Comparison of ENCODE assay signal across 8 mouse cellular contexts in the genomic region with DNA sequence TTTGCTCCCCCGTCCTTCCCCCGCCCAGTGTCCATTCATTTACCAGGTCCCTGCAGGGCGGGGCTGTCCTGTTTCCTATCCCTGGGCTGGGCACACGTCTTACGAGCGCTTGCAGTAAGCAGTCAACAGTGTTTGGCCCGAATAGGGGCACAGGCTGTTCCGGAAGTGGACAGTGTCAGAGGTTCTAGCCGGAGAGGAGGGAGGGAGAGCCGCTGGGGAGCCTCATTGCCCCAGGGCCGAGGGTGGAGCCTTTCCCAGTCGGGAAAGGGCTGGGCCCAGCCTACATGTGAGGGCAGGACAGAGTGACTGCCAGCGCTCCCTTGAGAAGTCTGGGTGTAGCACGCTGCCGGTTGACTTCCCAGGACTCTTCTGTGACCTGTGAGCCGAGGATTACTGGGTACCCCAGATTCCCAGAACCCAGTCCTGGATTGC. TPM values are rescaled to one million over a fixed set of nuclear protein-coding genes. Genes with fewer than 3 reads are reported as not detected.
A peak's percentile ranks its signal among the peaks of the same experiment; 100 is the strongest.
DNase-seq lines count a peak whose midpoint lies in the region; ATAC-seq and TF ChIP-seq lines count a peak whose summit lies in the region.

TSS of gene Map3k6 (plus strand) at position 329 of the 432 bp plus-strand sequence.

- H3K79me3 ChIP-seq in C2C12 (ENCODE audit: low read depth): no peaks in the 10 kb centered on the region

- H3K4me1 ChIP-seq in erythroblast, embryonic 14.5 days (ENCODE audit: control insufficient read depth): peaks cover 63% of the 10 kb centered on the region
- peaks cover 13% of the 10 kb centered on the region for H3K4me1 ChIP-seq in heart, embryonic 16.5 days (ENCODE audit: control insufficient read depth, insufficient read depth, low read length)
- peaks cover 78% of the 10 kb centered on the region for H3K4me1 ChIP-seq in megakaryocyte, embryonic 14.5 days
- H3K4me1 ChIP-seq in stomach, embryonic 15.5 days: peaks cover 15% of the 10 kb centered on the region; the same call in 1 of the 2 replicates

- no peak for TF ChIP-seq CTCF in C2C12 (IDR thresholded peaks at IDR 0.05; ENCODE audit: control insufficient read depth, insufficient read depth, insufficient read length)

- H3K9ac ChIP-seq in heart, embryonic 16.5 days (ENCODE audit: low read length): peak within 1 kb of the TSS; percentile 68
- peak within 1 kb of the TSS; percentile 60 for H3K9ac ChIP-seq in stomach, embryonic 15.5 days

- H3K36me3 ChIP-seq in C2C12 (ENCODE audit: control insufficient read depth, insufficient read depth): no peaks in the 10 kb centered on the region
- H3K36me3 ChIP-seq in erythroblast, embryonic 14.5 days (ENCODE audit: control insufficient read depth): no peaks in the 10 kb centered on the region
- no peaks in the 10 kb centered on the region for H3K36me3 ChIP-seq in heart, embryonic 16.5 days (ENCODE audit: control insufficient read depth, insufficient read depth)
- H3K36me3 ChIP-seq in megakaryocyte, embryonic 14.5 days (replicated peaks; ENCODE audit: low read length): no peaks in the 10 kb centered on the region
- H3K36me3 ChIP-seq in stomach, embryonic 15.5 days: no peaks in the 10 kb centered on the region

- no peaks in the 10 kb centered on the region for H3K9me3 ChIP-seq in erythroblast, embryonic 14.5 days (ENCODE audit: control insufficient read depth, low read length)
- no peaks in the 10 kb centered on the region for H3K9me3 ChIP-seq in heart, embryonic 16.5 days (replicated peaks; ENCODE audit: control insufficient read depth, low read length)
- H3K9me3 ChIP-seq in megakaryocyte, embryonic 14.5 days: no peaks in the 10 kb centered on the region
- no peaks in the 10 kb centered on the region for H3K9me3 ChIP-seq in stomach, embryonic 15.5 days

- no peaks in the 10 kb centered on the region for H3K27me3 ChIP-seq in C2C12 (ENCODE audit: control insufficient read depth, insufficient read depth, insufficient read length)
- H3K27me3 ChIP-seq in erythroblast, embryonic 14.5 days (ENCODE audit: control insufficient read depth): peaks cover 12% of the 10 kb centered on the region
- peaks cover 11% of the 10 kb centered on the region; the same call in 1 of the 2 replicates for H3K27me3 ChIP-seq in heart, embryonic 16.5 days (ENCODE audit: control insufficient read depth, insufficient read depth, low read length)
- peaks cover 54% of the 10 kb centered on the region for H3K27me3 ChIP-seq in megakaryocyte, embryonic 14.5 days (replicated peaks)
- H3K27me3 ChIP-seq in stomach, embryonic 15.5 days (replicated peaks): peaks cover 19% of the 10 kb centered on the region; the same call in 1 of the 2 replicates

- peak within 1 kb of the TSS; percentile 75 for H3ac ChIP-seq in C2C12 (ENCODE audit: control insufficient read depth, insufficient read length, low read depth)

- DNase-seq in adipocyte (ENCODE audit: low spot score): peak; percentile 97
- peak; percentile 83 to 95 for DNase-seq in kidney, postnatal 36 days

- H3K27ac ChIP-seq in heart, embryonic 16.5 days (ENCODE audit: low read length): peak within 1 kb of the TSS; percentile 82
- peak within 1 kb of the TSS; percentile 77 for H3K27ac ChIP-seq in stomach, embryonic 15.5 days

- peak within 1 kb of the TSS; percentile 40 for H3K4me3 ChIP-seq in C2C12 (ENCODE audit: insufficient read depth, poor library complexity, severe bottlenecking)
- peak within 1 kb of the TSS; percentile 78 for H3K4me3 ChIP-seq in erythroblast, embryonic 14.5 days (replicated peaks)
- peak within 1 kb of the TSS; percentile 54 for H3K4me3 ChIP-seq in heart, embryonic 16.5 days (ENCODE audit: low read length)
- H3K4me3 ChIP-seq in megakaryocyte, embryonic 14.5 days (replicated peaks): peak within 1 kb of the TSS; percentile 95
- H3K4me3 ChIP-seq in stomach, embryonic 15.5 days (replicated peaks): peak within 1 kb of the TSS; percentile 63

- WGBS in heart, embryonic 16.5 days: 8% methylated on average over 16 of the region's 16 CpGs
- 7% methylated on average over 16 of the region's 16 CpGs for WGBS in stomach, embryonic 15.5 days

- ATAC-seq in heart, embryonic 16.5 days (replicated peaks; ENCODE audit: extremely low read depth, insufficient read depth, low FRiP score): peak; percentile 46
- ATAC-seq in stomach, embryonic 15.5 days (ENCODE audit: insufficient read depth, low FRiP score, low read depth): peak; percentile 70
- no peak for ATAC-seq in cerebellum, adult (ENCODE audit: insufficient number of reproducible peaks, low FRiP score, low TSS enrichment)

- H3K79me2 ChIP-seq in C2C12 (ENCODE audit: control insufficient read depth, insufficient read depth): no peaks in the 10 kb centered on the region

- peak within 1 kb of the TSS; percentile 74 for H3K4me2 ChIP-seq in heart, embryonic 16.5 days (ENCODE audit: low read depth, low read length)
- peak within 1 kb of the TSS; percentile 97 for H3K4me2 ChIP-seq in stomach, embryonic 15.5 days

TF ChIP-seq in C2C12, 6 proteins besides CTCF, POLR2A, EP300 and RAD21:
- no peak for TF ChIP-seq MYOD1 (IDR thresholded peaks at IDR 0.05; ENCODE audit: control insufficient read depth, insufficient read length, low read depth)
- no peak for TF ChIP-seq MYOG (IDR thresholded peaks at IDR 0.05; ENCODE audit: control insufficient read depth, extremely low read depth, insufficient read length)
- no peak for TF ChIP-seq CEBPB (IDR thresholded peaks at IDR 0.05; ENCODE audit: low read depth)
- no peak for TF ChIP-seq FOSL1 (IDR thresholded peaks at IDR 0.05; ENCODE audit: insufficient read depth, low read length, poor library complexity, severe bottlenecking)
- TF ChIP-seq USF1 (IDR thresholded peaks at IDR 0.05; ENCODE audit: low read depth): no peak
- no peak for TF ChIP-seq MAX (IDR thresholded peaks at IDR 0.05)

RNA-seq across cellular contexts. Expression of gene Map3k6, which starts in this region (rescaled TPM):
- polyA plus RNA-seq in C2C12 (2012; fragmentation: generic; extraction: Trizol): 7.3 TPM
- 0.64 and 1.2 TPM in 2 replicates for polyA plus RNA-seq in erythroblast, embryonic 14.5 days (2012)
- 3.4 and 3.6 TPM in 2 replicates for polyA plus RNA-seq in heart, embryonic 16.5 days (2015; fragmentation: Nextera tagmentation; extraction: Ambion mirVana)
- 4.1 and 11.6 TPM in 2 replicates for polyA plus RNA-seq in megakaryocyte, embryonic 14.5 days (2012; ENCODE audit: insufficient read depth, low replicate concordance)
- polyA plus RNA-seq in stomach, embryonic 15.5 days (2015; fragmentation: Nextera tagmentation; extraction: Ambion mirVana): 5.0 and 8.6 TPM in 2 replicates

Comparison
In these comparisons a context has a peak if more than half of its experiments do, and no peak if none do; other contexts are left out.
1. H3K4me3 ChIP-seq: peak in every context shown above with its lines; median percentile 95 in megakaryocyte, embryonic 14.5 days; 78 in erythroblast, embryonic 14.5 days; 63 in stomach, embryonic 15.5 days; 54 in heart, embryonic 16.5 days; 40 in C2C12.